In genomic region chr13:19636131-19636530, GRCm38 (mm10) we compare ENCODE assay signal across 8 mouse cellular contexts. TPM values are rescaled to one million over a fixed set of nuclear protein-coding genes. Genes with fewer than 3 reads are reported as not detected.
DNase-seq lines count a peak whose midpoint lies in the region; ATAC-seq lines count a peak whose summit lies in the region.

No protein-coding gene starts in this region.

- ATAC-seq in frontal cortex, adult (ENCODE audit: low TSS enrichment), result peak; percentile 92

- DNase-seq in frontal cortex, postnatal 36 days (ENCODE audit: low spot score in 2 of 2), result no peak
- peak; percentile 5 for DNase-seq in lung, postnatal 14 days
- DNase-seq in lung, postnatal 25 days (ENCODE audit: low spot score), result no peak
- DNase-seq in embryonic facial prominence, embryonic 10.5 days (ENCODE audit: low spot score), result peak; percentile 13
- DNase-seq in splenic B cell, adult 2 months (ENCODE audit: low read depth, low spot score), result peak; percentile 3
- no peak for DNase-seq in left cerebral cortex, adult 8-10 months (ENCODE audit: low spot score in 2 of 2)
- no peak for DNase-seq in layer of hippocampus, adult 18-20 months (ENCODE audit: low spot score in 2 of 2)

- WGBS in embryonic facial prominence, embryonic 10.5 days, result 78% methylated on average over 4 of the region's 4 CpGs

- H3K36me3 ChIP-seq in embryonic facial prominence, embryonic 10.5 days (replicated peaks), result no peaks in the 10 kb centered on the region
- no peaks in the 10 kb centered on the region for H3K36me3 ChIP-seq in splenic B cell, adult 2 months (ENCODE audit: control insufficient read depth, insufficient read depth, low read length, poor library complexity, severe bottlenecking)

- no peaks in the 10 kb centered on the region for H3K9me3 ChIP-seq in embryonic facial prominence, embryonic 10.5 days

- H3K4me1 ChIP-seq in embryonic facial prominence, embryonic 10.5 days, result peaks cover 5% of the 10 kb centered on the region; the same call in 1 of the 2 replicates

- no peak overlapping the region for H3K4me3 ChIP-seq in embryonic facial prominence, embryonic 10.5 days

- no peak overlapping the region for H3K27ac ChIP-seq in embryonic facial prominence, embryonic 10.5 days (replicated peaks)

- no peaks in the 10 kb centered on the region for H3K27me3 ChIP-seq in embryonic facial prominence, embryonic 10.5 days (replicated peaks; ENCODE audit: low read depth, poor library complexity, severe bottlenecking)
- H3K27me3 ChIP-seq in splenic B cell, adult 2 months (ENCODE audit: control insufficient read depth, insufficient read depth, low read length, poor library complexity, severe bottlenecking), result no peaks in the 10 kb centered on the region

RNA-seq across cellular contexts. Expression of gene Sfrp4, which starts 13.2 kb away (rescaled TPM):
- 0.26 and 0.67 TPM in 2 replicates for polyA plus RNA-seq in embryonic facial prominence, embryonic 10.5 days (2016; fragmentation: Nextera tagmentation; extraction: Ambion mirVana)
- 1 to 10 TPM; 1.4 to 2.0 (median 1.9) TPM for total RNA-seq in left cerebral cortex, adult 8-10 months (2022)
- 1 to 10 TPM; 1.5 to 1.6 TPM for total RNA-seq in layer of hippocampus, adult 18-20 months (2021)

RNA-seq across cellular contexts. Expression of gene Epdr1, which starts 16.4 kb away (rescaled TPM):
- polyA plus RNA-seq in embryonic facial prominence, embryonic 10.5 days (2016; fragmentation: Nextera tagmentation; extraction: Ambion mirVana), result 12.1 and 13.2 TPM in 2 replicates
- 100 to 1,000 TPM in 2 of 4 experiments, 10 to 100 TPM in 2; 98.0 to 108 (median 103) TPM for total RNA-seq in left cerebral cortex, adult 8-10 months (2022)
- total RNA-seq in layer of hippocampus, adult 18-20 months (2021), result 100 to 1,000 TPM; 113 to 122 TPM

Comparison
In these comparisons a context has a peak if more than half of its experiments do, and no peak if none do; other contexts are left out.
1. DNase-seq: peak in lung, postnatal 14 days (single experiment), embryonic facial prominence, embryonic 10.5 days (single experiment) and splenic B cell, adult 2 months (single experiment); none in frontal cortex, postnatal 36 days (0 of 2), lung, postnatal 25 days (single experiment), left cerebral cortex, adult 8-10 months (0 of 2) and layer of hippocampus, adult 18-20 months (0 of 2).